Mouse (Mus musculus) spleen, adult 2 months (tissue): ENCODE data around the gene Snx29. TPM values are rescaled to one million over a fixed set of nuclear protein-coding genes. Genes with fewer than 3 reads are reported as not detected.

Experiments used
- DNase-seq, 2 experiments: peaks; one replicate each; pipeline versions ENCODE4 v3.0.0 to v3.0.0-alpha.2; 2012 to 2021; ENCODE audit warnings: low spot score in 2 of 2, low read depth in 1 of 2
- H3K27ac ChIP-seq: fragments of 200-500 bp; 2 replicates; pipeline ENCODE4 v1.5.1; 2012; ENCODE audit warnings: low read length, inconsistent platforms; ENCODE audit not compliant: insufficient read depth
- H3K27me3 ChIP-seq: fragments of 200-500 bp; 2 replicates; pipeline ENCODE4 v1.6.1; 2012; ENCODE audit warnings: mild to moderate bottlenecking, moderate library complexity, low read length, inconsistent platforms; ENCODE audit not compliant: control insufficient read depth, insufficient read depth
- H3K36me3 ChIP-seq: fragments of 200-500 bp; 2 replicates; pipeline ENCODE4 v1.6.1; 2012; ENCODE audit warnings: mild to moderate bottlenecking, low read length, inconsistent platforms; ENCODE audit not compliant: control insufficient read depth, insufficient read depth
- H3K4me1 ChIP-seq: fragments of 200-500 bp; 2 replicates; pipeline ENCODE4 v1.6.1; 2011; ENCODE audit warnings: inconsistent platforms; ENCODE audit not compliant: control insufficient read depth, insufficient read depth, insufficient read length
- H3K4me3 ChIP-seq: fragments of 200-500 bp; 2 replicates; pipeline ENCODE4 v1.5.1; 2011; ENCODE audit warnings: mild to moderate bottlenecking, inconsistent platforms; ENCODE audit not compliant: insufficient read depth, insufficient read length; ENCODE audit errors: extremely low read depth
- CTCF ChIP-seq: fragments of 200-500 bp; IDR thresholded peaks from 2 replicates; pipeline ENCODE4 v1.5.1; 2011; ENCODE audit warnings: mild to moderate bottlenecking, inconsistent platforms; ENCODE audit not compliant: insufficient read depth, insufficient read length, insufficient replicate concordance; ENCODE audit errors: extremely low read depth
- POLR2A ChIP-seq: fragments of 200-500 bp; IDR thresholded peaks from 2 replicates; pipeline ENCODE4 v1.6.1; 2011; ENCODE audit warnings: low read depth, low read length, inconsistent platforms
- WGBS: fragments of 180-500 bp; shearing (Covaris S2); methylation state at CpG from one replicate; pipeline ENCODE4 v1.1.7; 2018; 5-methylcytosine and 5-hydroxymethylcytosine counted together
- polyA plus RNA-seq: library from polyadenylated mRNA; depleted of rRNA; stranded (reverse); fragments of >200 nt; gene quantifications from 2 replicates; pipeline ENCODE4 v1.2.3, GENCODE M21; 2012

The Snx29 gene
- polyA plus RNA-seq, 1 experiment: 13.6 TPM

GRCm38 (mm10) chr16:11303741-11304140, 19.0 kb upstream of the Snx29 start:
- H3K4me1 ChIP-seq: no peaks in the 10 kb centered on the region
- DNase-seq: no peak
- H3K4me3 ChIP-seq: no peak overlapping the region
- no peaks in the 10 kb centered on the region for H3K27me3 ChIP-seq
- no peaks in the 10 kb centered on the region for H3K36me3 ChIP-seq
- no peak overlapping the region for H3K27ac ChIP-seq
- no peak for TF ChIP-seq CTCF
- no peak for TF ChIP-seq POLR2A

- no peaks in the 10 kb centered on the region for H3K27me3 ChIP-seq
- no peak for TF ChIP-seq CTCF
- TF ChIP-seq POLR2A: no peak
- H3K4me1 ChIP-seq: no peaks in the 10 kb centered on the region
- no peak overlapping the region for H3K27ac ChIP-seq
- no peaks in the 10 kb centered on the region for H3K36me3 ChIP-seq
- WGBS: 90% methylated on average over 2 of the region's 2 CpGs
- no peak for DNase-seq
- H3K4me3 ChIP-seq: no peak overlapping the region
Measured at GRCm38 (mm10) chr16:11305531-11305930, 17.2 kb upstream of the Snx29 start.

GRCm38 (mm10) chr16:11313512-11313911, 9.2 kb upstream of the Snx29 start, which contains the start of gene Tnfrsf17:
Gene Tnfrsf17, plus strand, starts transcription at chr16:11313812.
- H3K4me3 ChIP-seq: no peak within 1 kb of the TSS
- H3K36me3 ChIP-seq: no peaks in the 10 kb centered on the region
- no peak for DNase-seq
- TF ChIP-seq CTCF: no peak
- no peak for TF ChIP-seq POLR2A
- H3K27me3 ChIP-seq: no peaks in the 10 kb centered on the region
- peaks cover 12% of the 10 kb centered on the region; the same call in 1 of the 2 replicates for H3K4me1 ChIP-seq
- 79% methylated on average over 7 of the region's 7 CpGs for WGBS
- H3K27ac ChIP-seq: no peak within 1 kb of the TSS

GRCm38 (mm10) chr16:11315786-11316320, 6.9 kb upstream of the Snx29 start:
- no peak overlapping the region for H3K27ac ChIP-seq

GRCm38 (mm10) chr16:11316748-11317147, 6.0 kb upstream of the Snx29 start:
- TF ChIP-seq CTCF (peak; percentile 41; the same call in 1 of the 2 replicates), POLR2A (no peak)
- DNase-seq: peak in 1 of 2 experiments; percentile 29
- Histone ChIP-seq H3K4me1 (peaks cover 12% of the 10 kb centered on the region; the same call in 1 of the 2 replicates), H3K27ac (no peak overlapping the region), H3K4me3 (no peak overlapping the region), H3K27me3 (no peaks in the 10 kb centered on the region), H3K36me3 (no peaks in the 10 kb centered on the region)
- 73% methylated on average over 5 of the region's 5 CpGs for whole genome bisulfite sequencing

More at GRCm38 (mm10) chr16:11315786-11316320, 6.9 kb upstream of the Snx29 start:
- Histone ChIP-seq H3K27me3 (no peaks in the 10 kb centered on the region), H3K4me1 (peaks cover 12% of the 10 kb centered on the region; the same call in 1 of the 2 replicates), H3K4me3 (no peak overlapping the region), H3K36me3 (no peaks in the 10 kb centered on the region)
- TF ChIP-seq CTCF: no peak
- no peak for TF ChIP-seq POLR2A
- 60% methylated on average over 5 of the region's 5 CpGs for WGBS
- no peak for DNase-seq

- H3K27ac ChIP-seq: peak overlapping the region; percentile 45
- peak in 1 of 2 experiments; percentile 12 for DNase-seq
- TF ChIP-seq CTCF: no peak
- no peak for TF ChIP-seq POLR2A
- 11% methylated on average over 6 of the region's 6 CpGs for WGBS
- no peaks in the 10 kb centered on the region for H3K36me3 ChIP-seq
- H3K4me1 ChIP-seq: peaks cover 12% of the 10 kb centered on the region; the same call in 1 of the 2 replicates
- no peak overlapping the region for H3K4me3 ChIP-seq
- no peaks in the 10 kb centered on the region for H3K27me3 ChIP-seq
Measured at GRCm38 (mm10) chr16:11317324-11317723, 5.4 kb upstream of the Snx29 start.

- no peaks in the 10 kb centered on the region for H3K36me3 ChIP-seq
- H3K4me3 ChIP-seq: peak overlapping the region; percentile 78
- no peaks in the 10 kb centered on the region for H3K27me3 ChIP-seq
- no peak for DNase-seq
- 9% methylated on average over 17 of the region's 17 CpGs for WGBS
- no peak overlapping the region for H3K27ac ChIP-seq
- peaks cover 7% of the 10 kb centered on the region; the same call in 1 of the 2 replicates for H3K4me1 ChIP-seq
- TF ChIP-seq POLR2A (no peak), CTCF (no peak)
Measured at GRCm38 (mm10) chr16:11323324-11324051, 780 bp downstream of the Snx29 start.
